Mouse (Mus musculus) large intestine, adult 2 months (tissue): ENCODE results near the gene Tbcb. TPM values are rescaled to one million over a fixed set of nuclear protein-coding genes. Genes with fewer than 3 reads are reported as not detected.
"Not testable (repeated sequence)": the region's sequence is repeated elsewhere in the genome, so short reads cannot be mapped to it uniquely, and the experiment has no call there.

ENCODE experiments used
- DNase-seq: peaks from one replicate; pipeline ENCODE4 v3.0.0-alpha.2; 2012; ENCODE audit warnings: low read depth, low spot score
- WGBS: fragments of 180-500 bp; shearing (Covaris S2); methylation state at CpG from one replicate; pipeline ENCODE4 v1.1.7; 2018; 5-methylcytosine and 5-hydroxymethylcytosine counted together
- polyA plus RNA-seq: library from polyadenylated mRNA; depleted of rRNA; stranded (reverse); fragments of >200 nt; gene quantifications from 2 replicates; pipeline ENCODE4 v1.2.3, GENCODE M21; 2012

Gene Tbcb
- polyA plus RNA-seq, 1 experiment = 57.3 TPM

- DNase-seq = no peak
- WGBS = 39% methylated on average over 6 of the region's 6 CpGs
Observed at GRCm38 (mm10) chr7:30196171-30196570, 35.9 kb downstream of the Tbcb start.

DNA sequence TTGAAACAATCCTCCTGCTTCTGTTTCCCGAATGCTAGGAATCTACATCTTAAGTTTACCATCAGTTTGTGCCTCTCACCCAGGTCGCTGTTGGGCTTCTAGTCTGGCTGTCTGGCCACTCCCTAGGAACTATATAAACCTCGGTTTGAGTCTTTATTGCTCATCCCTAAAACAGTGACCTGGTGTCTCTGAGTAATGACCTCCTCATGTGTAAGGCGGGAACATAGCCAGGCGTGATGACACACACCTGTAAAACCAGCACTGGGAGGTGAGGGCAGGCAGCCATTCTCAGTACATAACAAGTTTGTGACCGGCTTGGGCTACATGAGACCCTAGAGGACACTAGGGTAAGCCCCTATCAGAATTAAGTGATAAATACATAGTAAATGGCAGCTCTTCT lies 36.6 kb downstream of the Tbcb start:
- 24% methylated on average over 6 of the region's 6 CpGs for WGBS
- DNase-seq = no peak

- WGBS = under 1% methylated on average over 28 of the region's 28 CpGs
- DNase-seq = peak; percentile 93
Observed at GRCm38 (mm10) chr7:30194884-30195283, 37.2 kb downstream of the Tbcb start.

DNA sequence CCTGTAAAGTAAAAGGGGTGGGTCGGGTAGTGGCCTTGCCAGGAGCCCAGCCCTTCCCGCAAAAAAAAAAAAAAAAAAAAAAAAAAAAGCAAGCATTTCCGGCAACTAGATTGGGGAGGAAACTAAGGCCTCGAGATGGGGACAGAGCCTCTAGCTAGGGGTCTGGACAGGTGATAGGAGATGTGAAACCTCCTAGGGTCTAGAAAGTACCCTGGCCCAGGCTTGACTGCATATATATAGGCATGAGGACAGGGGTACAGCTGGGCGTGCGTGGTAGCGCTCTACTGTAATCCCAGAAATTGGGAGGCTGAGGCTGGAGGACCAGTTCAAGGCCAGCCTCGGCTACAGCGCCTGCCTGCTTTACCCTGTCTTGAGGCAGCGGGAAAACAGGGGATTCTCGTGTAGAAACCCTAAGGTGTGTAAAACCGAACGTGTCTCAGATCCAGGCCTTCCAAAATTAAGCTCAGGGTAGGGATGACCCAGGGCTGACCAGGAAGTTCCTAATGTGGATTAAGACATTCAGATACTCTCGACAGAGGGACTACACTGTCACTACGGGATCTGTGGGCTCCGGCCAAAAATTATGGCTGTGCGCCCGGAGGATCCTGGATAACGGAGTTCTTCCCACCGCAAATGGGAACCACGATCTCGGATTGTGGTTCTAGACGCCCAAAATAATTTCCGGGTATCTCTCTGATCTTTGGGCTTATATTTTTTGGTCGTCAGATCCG lies 37.8 kb downstream of the Tbcb start:
- DNase-seq = no peak
- WGBS = 1% methylated on average over 26 of the region's 26 CpGs

DNA sequence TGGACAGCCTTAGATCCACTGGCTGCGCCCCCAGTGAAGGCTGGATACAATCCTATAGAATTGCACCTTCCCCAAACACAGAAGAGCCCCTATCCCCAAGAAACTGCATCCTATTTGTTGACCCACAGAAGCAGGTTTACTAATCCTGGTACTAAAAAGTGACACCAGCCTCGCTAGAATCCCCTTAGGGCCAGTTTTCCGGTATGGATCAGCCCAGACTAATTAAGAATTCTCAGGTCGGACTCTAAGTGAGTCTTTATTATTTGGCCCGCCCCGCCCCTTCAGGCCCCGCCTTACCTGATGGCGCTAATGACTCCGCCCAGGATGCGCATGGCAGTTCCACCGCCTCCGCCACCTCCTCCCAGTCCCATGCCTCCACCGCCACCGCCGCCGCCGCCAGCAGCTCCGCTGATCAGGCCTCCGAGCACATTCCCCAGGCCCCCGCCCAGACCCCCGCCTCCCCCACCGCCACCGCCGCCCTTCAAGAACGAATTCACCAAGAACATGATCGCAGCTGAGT lies 38.4 kb downstream of the Tbcb start:
- no peak for DNase-seq
- 3% methylated on average over 26 of the region's 26 CpGs for WGBS

- DNase-seq = no peak
- WGBS = 61% methylated on average over 9 of the region's 9 CpGs
Observed at GRCm38 (mm10) chr7:30193013-30193412, 39.1 kb downstream of the Tbcb start.

DNA sequence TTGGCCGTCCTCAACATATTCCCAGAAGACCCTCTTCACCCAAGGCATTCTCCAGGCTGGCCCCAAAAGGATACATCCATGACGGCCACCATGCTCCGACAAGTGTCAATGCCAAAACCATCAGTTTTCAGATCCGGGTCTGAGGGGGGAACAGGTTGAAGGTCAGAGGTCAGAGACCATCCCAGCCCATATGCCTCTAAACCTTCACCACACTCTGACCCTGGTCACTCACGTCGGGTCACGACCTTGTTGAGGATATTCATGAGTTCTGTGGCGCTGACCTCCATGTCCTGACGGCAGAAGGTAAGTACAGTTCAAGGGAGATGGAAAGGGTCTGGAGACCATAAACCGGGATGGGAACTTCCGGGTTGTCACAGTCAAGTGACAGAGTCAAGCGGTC lies 40.0 kb downstream of the Tbcb start:
- WGBS = 91% methylated on average over 12 of the region's 12 CpGs
- no peak for DNase-seq

DNA sequence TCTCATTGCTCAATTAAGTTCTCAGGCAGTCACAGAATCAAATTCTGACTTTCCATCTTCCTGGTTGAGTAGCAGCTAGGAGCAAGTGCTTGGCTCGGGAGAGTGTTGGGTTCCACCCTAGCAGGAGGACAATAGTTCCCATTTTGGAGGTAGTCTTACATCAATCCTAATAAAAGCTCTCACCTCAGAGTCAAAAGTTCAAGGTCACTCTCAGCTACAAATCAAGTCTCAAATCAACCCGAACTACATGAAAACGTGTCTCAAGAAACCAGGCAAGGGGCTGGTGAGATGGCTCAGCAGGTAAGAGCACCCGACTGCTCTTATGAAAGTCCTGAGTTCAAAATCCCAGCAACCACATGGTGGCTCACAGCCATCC lies 43.0 kb downstream of the Tbcb start:
- 77% methylated on average over 4 of the region's 4 CpGs for WGBS
- DNase-seq = no peak

- 72% methylated on average over 12 of the region's 12 CpGs for WGBS
- no peak for DNase-seq
Observed at GRCm38 (mm10) chr7:30188344-30189115, 43.5 kb downstream of the Tbcb start.

DNA sequence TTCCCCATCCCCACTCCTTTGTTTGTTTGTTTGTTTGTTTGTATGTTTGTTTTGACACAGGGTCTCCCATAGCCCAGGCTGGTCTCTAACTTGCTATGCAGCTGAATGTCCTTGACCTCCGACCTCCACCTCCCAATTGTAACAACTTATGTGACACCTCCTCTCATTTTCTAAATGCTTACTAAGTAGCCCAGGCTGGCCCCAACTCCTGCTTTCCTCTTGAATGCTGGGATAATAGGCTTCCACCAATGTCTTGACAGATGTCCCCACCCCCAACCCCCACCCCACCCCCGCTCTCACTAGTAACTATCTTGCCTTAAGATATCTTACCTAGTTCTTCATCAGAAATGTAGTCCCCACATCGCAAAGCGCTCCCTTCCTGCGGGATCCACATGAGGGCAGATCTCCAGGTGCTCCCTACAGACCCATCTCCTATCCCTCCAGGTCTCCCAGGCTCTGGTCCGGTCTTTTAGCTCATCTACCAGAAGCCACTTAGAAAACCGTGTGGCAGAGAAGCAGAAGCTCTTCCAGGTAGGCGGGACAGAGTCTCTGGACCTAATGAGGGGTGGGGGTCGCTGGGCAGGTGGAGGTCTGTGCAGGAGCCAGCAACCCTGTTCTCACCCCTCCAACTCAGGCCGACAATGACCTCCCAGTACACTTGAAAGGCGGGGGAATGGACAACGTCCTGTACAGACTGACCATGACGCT lies 47.3 kb downstream of the Tbcb start:
- WGBS = 77% methylated on average over 13 of the region's 13 CpGs
- no peak for DNase-seq

GRCm38 (mm10) chr7:30183879-30184289 lies 48.2 kb downstream of the Tbcb start, which contains the start of gene Cox7a1:
TSS of gene Cox7a1 (plus strand) at chr7:30184144.
- peak; percentile 98 for DNase-seq
- under 1% methylated on average over 11 of the region's 11 CpGs for WGBS

- WGBS = 66% methylated on average over 7 of the region's 7 CpGs
- not testable (repeated sequence) for DNase-seq
Observed at GRCm38 (mm10) chr7:30183189-30183588, 48.9 kb downstream of the Tbcb start.

DNA sequence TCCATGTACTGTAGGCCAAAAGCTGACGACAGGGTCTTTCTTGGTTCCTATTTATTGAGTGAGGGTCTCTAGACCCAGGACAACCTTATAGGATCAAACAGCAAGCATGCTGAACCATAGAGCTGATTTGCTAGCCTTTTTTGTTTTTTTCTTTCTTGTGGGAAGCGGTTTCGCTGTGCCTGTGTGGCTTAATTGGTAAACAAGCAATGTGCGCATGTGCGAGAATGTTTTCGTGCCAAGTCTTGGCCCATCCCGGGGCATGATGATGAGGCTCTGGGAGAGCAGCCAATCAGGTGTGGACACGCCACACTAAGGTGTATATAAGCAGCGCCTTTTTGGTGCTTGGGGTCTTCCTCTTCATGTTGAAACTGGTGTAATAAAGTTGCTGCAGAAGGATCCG lies 50.1 kb downstream of the Tbcb start:
- not testable (repeated sequence) for DNase-seq
- WGBS = 80% methylated on average over 10 of the region's 10 CpGs

GRCm38 (mm10) chr7:30181308-30181707 lies 50.8 kb downstream of the Tbcb start:
- DNase-seq = no peak
- 0% methylated on average over 4 of the region's 4 CpGs for WGBS

DNA sequence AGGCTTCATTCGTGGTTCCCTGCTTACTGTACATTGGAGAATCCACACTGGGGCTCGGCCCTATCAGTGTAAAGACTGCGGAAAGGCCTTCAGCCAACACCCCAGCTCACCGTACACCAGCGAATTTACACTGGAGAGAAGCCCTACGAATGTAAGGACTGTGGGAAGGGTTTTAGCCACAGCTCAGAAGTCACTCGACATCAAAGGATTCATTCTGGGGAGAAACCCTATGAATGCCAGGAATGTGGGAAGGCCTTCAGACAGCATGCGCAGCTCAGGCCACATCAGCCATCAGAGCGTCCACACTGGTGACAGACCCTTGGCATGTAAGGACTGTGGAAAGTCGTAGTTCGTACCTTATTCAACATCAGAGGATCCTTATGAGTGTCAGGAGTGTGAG lies 53.8 kb downstream of the Tbcb start:
- no peak for DNase-seq
- 86% methylated on average over 11 of the region's 11 CpGs for WGBS

- DNase-seq = no peak
- WGBS = 86% methylated on average over 12 of the region's 12 CpGs
Observed at GRCm38 (mm10) chr7:30176474-30176873, 55.6 kb downstream of the Tbcb start.
